Mouse (Mus musculus) intestine, embryonic 16.5 days (tissue): ENCODE measurements around the gene Casq1. TPM values are rescaled to one million over a fixed set of nuclear protein-coding genes. Genes with fewer than 3 reads are reported as not detected.
A peak's percentile ranks its signal among the peaks of the same experiment; 100 is the strongest.

Experiments used
- ATAC-seq: fragments of 200-750 bp; cut with Nextera tagmentation; 2 replicates; pipeline ENCODE4 v1.8.0; 2017; ENCODE audit warnings: moderate TSS enrichment, moderate library complexity
- H3K27ac ChIP-seq: fragments of 300-500 bp; sonication (generic); 2 replicates; pipeline ENCODE4 v1.5.1; 2014; ENCODE audit warnings: mild to moderate bottlenecking, low read length
- H3K27me3 ChIP-seq: fragments of 300-500 bp; sonication (generic); replicated peaks from 2 replicates; pipeline ENCODE4 v1.6.1; 2014; ENCODE audit warnings: low read length, control low read depth, mixed read lengths; ENCODE audit not compliant: control insufficient read depth, insufficient read depth
- H3K36me3 ChIP-seq: fragments of 300-500 bp; sonication (generic); 2 replicates; pipeline ENCODE4 v1.6.1; 2014; ENCODE audit warnings: low read length, control low read depth; ENCODE audit not compliant: control insufficient read depth, insufficient read depth
- H3K4me1 ChIP-seq: fragments of 300-500 bp; sonication (generic); 2 replicates; pipeline ENCODE4 v1.6.1; 2014; ENCODE audit warnings: low read length, control low read depth, mixed read lengths; ENCODE audit not compliant: control insufficient read depth, insufficient read depth
- H3K4me2 ChIP-seq: fragments of 300-500 bp; sonication (generic); 2 replicates; pipeline ENCODE4 v1.6.1; 2014; ENCODE audit warnings: low read depth, low read length, control low read depth
- H3K4me3 ChIP-seq: fragments of 300-500 bp; sonication (generic); 2 replicates; pipeline ENCODE4 v1.5.1; 2014; ENCODE audit warnings: mild to moderate bottlenecking, low read length
- H3K9ac ChIP-seq: fragments of 300-500 bp; sonication (generic); 2 replicates; pipeline ENCODE4 v1.6.1; 2014; ENCODE audit warnings: low read depth, low read length
- H3K9me3 ChIP-seq: fragments of 300-500 bp; sonication (generic); 2 replicates; pipeline ENCODE4 v1.6.1; 2016; ENCODE audit warnings: low read length, control low read depth; ENCODE audit not compliant: control insufficient read depth
- WGBS: fragments of 180-500 bp; shearing (Covaris S2); extraction: QIAGEN DNeasy Blood & Tissue Kit; methylation state at CpG from one replicate; pipeline ENCODE4 v1.1.7; 2014; 5-methylcytosine and 5-hydroxymethylcytosine counted together
- polyA plus RNA-seq: library from polyadenylated mRNA; unstranded; fragments of >200 nt; fragmentation: Nextera tagmentation; extraction: Ambion mirVana; gene quantifications from 2 replicates; pipeline ENCODE4 v1.2.1, GENCODE M21; 2015

Gene Casq1
- polyA plus RNA-seq, 1 experiment from 2014 or later, result 24.1 TPM

GRCm38 (mm10) chr1:172201967-172202880 lies 17.4 kb downstream of the Casq1 start:
- Histone ChIP-seq H3K4me3 (no peak overlapping the region), H3K9ac (peak overlapping the region; percentile 34; the same call in 1 of the 2 replicates), H3K27ac (peak overlapping the region; percentile 34; the same call in 1 of the 2 replicates), H3K9me3 (no peaks in the 10 kb centered on the region), H3K27me3 (no peaks in the 10 kb centered on the region), H3K4me1 (peaks cover 53% of the 10 kb centered on the region), H3K4me2 (no peak overlapping the region), H3K36me3 (peaks cover 7% of the 10 kb centered on the region; the same call in 1 of the 2 replicates)
- no peak for ATAC-seq
- WGBS, result 23% methylated on average over 14 of the region's 14 CpGs

- Histone ChIP-seq H3K4me2 (no peak overlapping the region), H3K27me3 (no peaks in the 10 kb centered on the region), H3K9ac (no peak overlapping the region), H3K9me3 (no peaks in the 10 kb centered on the region), H3K36me3 (peaks cover 12% of the 10 kb centered on the region), H3K4me1 (peaks cover 46% of the 10 kb centered on the region), H3K27ac (no peak overlapping the region), H3K4me3 (no peak overlapping the region)
- 0 out of 2 replicates have a peak, but pooled peaks have one; percentile 16 for ATAC-seq
- WGBS, result 44% methylated on average over 7 of the region's 7 CpGs
Measured at GRCm38 (mm10) chr1:172200871-172201447, 18.7 kb downstream of the Casq1 start.

GRCm38 (mm10) chr1:172200161-172200560 lies 19.5 kb downstream of the Casq1 start:
- no peak overlapping the region for H3K4me3 ChIP-seq
- no peak overlapping the region for H3K9ac ChIP-seq
- peak; percentile 58 for ATAC-seq
- no peak overlapping the region for H3K27ac ChIP-seq
- peaks cover 38% of the 10 kb centered on the region for H3K4me1 ChIP-seq
- H3K27me3 ChIP-seq, result no peaks in the 10 kb centered on the region
- 71% methylated on average over 5 of the region's 5 CpGs for WGBS
- peaks cover 15% of the 10 kb centered on the region for H3K36me3 ChIP-seq
- H3K9me3 ChIP-seq, result no peaks in the 10 kb centered on the region
- no peak overlapping the region for H3K4me2 ChIP-seq

- WGBS, result 92% methylated on average over 4 of the region's 4 CpGs
- no peak overlapping the region for H3K4me3 ChIP-seq
Measured at GRCm38 (mm10) chr1:172198996-172199395, 20.7 kb downstream of the Casq1 start.

GRCm38 (mm10) chr1:172198316-172198715 lies 21.4 kb downstream of the Casq1 start:
- peaks cover 28% of the 10 kb centered on the region for H3K4me1 ChIP-seq
- H3K27me3 ChIP-seq, result no peaks in the 10 kb centered on the region
- ATAC-seq, result no peak
- H3K4me2 ChIP-seq, result no peak overlapping the region
- H3K36me3 ChIP-seq, result peaks cover 15% of the 10 kb centered on the region
- no peak overlapping the region for H3K27ac ChIP-seq
- WGBS, result 82% methylated on average over 8 of the region's 8 CpGs
- H3K9me3 ChIP-seq, result no peaks in the 10 kb centered on the region
- no peak overlapping the region for H3K9ac ChIP-seq
- H3K4me3 ChIP-seq, result no peak overlapping the region

More at GRCm38 (mm10) chr1:172198996-172199395, 20.7 kb downstream of the Casq1 start:
- H3K27me3 ChIP-seq, result no peaks in the 10 kb centered on the region
- no peaks in the 10 kb centered on the region for H3K9me3 ChIP-seq
- H3K4me2 ChIP-seq, result no peak overlapping the region
- peaks cover 34% of the 10 kb centered on the region for H3K4me1 ChIP-seq
- peaks cover 15% of the 10 kb centered on the region for H3K36me3 ChIP-seq
- no peak overlapping the region for H3K9ac ChIP-seq
- no peak overlapping the region for H3K27ac ChIP-seq
- no peak for ATAC-seq

GRCm38 (mm10) chr1:172197851-172198250 lies 21.8 kb downstream of the Casq1 start:
- Histone ChIP-seq H3K9ac (no peak overlapping the region), H3K27ac (no peak overlapping the region), H3K4me1 (peaks cover 23% of the 10 kb centered on the region), H3K4me2 (no peak overlapping the region), H3K9me3 (no peaks in the 10 kb centered on the region), H3K4me3 (no peak overlapping the region), H3K36me3 (peaks cover 15% of the 10 kb centered on the region), H3K27me3 (no peaks in the 10 kb centered on the region)
- 71% methylated on average over 5 of the region's 5 CpGs for WGBS
- ATAC-seq, result no peak

- H3K4me3 ChIP-seq, result no peak overlapping the region
- peaks cover 15% of the 10 kb centered on the region for H3K36me3 ChIP-seq
- no peaks in the 10 kb centered on the region for H3K9me3 ChIP-seq
- peaks cover 16% of the 10 kb centered on the region for H3K4me1 ChIP-seq
- no peak overlapping the region for H3K4me2 ChIP-seq
- ATAC-seq, result no peak
- no peak overlapping the region for H3K9ac ChIP-seq
- no peaks in the 10 kb centered on the region for H3K27me3 ChIP-seq
- no peak overlapping the region for H3K27ac ChIP-seq
- WGBS, result 91% methylated on average over 3 of the region's 3 CpGs
Measured at GRCm38 (mm10) chr1:172197146-172197545, 22.5 kb downstream of the Casq1 start.

- Histone ChIP-seq H3K27ac (no peak overlapping the region), H3K36me3 (peaks cover 13% of the 10 kb centered on the region), H3K4me2 (no peak overlapping the region), H3K4me1 (0 out of 2 replicates have a peak, but pooled peaks cover 6% of the 10 kb centered on the region), H3K27me3 (no peaks in the 10 kb centered on the region), H3K9ac (no peak overlapping the region), H3K4me3 (no peak overlapping the region), H3K9me3 (no peaks in the 10 kb centered on the region)
- peak; percentile 67 for ATAC-seq
- WGBS, result 60% methylated on average over 8 of the region's 8 CpGs
Measured at GRCm38 (mm10) chr1:172194435-172194834, 25.2 kb downstream of the Casq1 start.

GRCm38 (mm10) chr1:172192217-172192616 lies 27.5 kb downstream of the Casq1 start:
- Histone ChIP-seq H3K4me3 (no peak overlapping the region), H3K27me3 (no peaks in the 10 kb centered on the region), H3K4me2 (no peak overlapping the region), H3K9me3 (no peaks in the 10 kb centered on the region), H3K9ac (no peak overlapping the region), H3K36me3 (peaks cover 10% of the 10 kb centered on the region), H3K4me1 (0 out of 2 replicates have a peak, but pooled peaks cover 6% of the 10 kb centered on the region), H3K27ac (no peak overlapping the region)
- 80% methylated on average over 3 of the region's 3 CpGs for WGBS
- ATAC-seq, result no peak
